Mouse (Mus musculus): ENCODE measurements around the gene Nnat. TPM values are rescaled to one million over a fixed set of nuclear protein-coding genes. Genes with fewer than 3 reads are reported as not detected.

Gene Nnat
- total RNA-seq (2021) = 100 to 1,000 TPM; 234 to 293 TPM

- intact Hi-C loops (cut with DNase I) = loop anchor here (2.0 to 10.0 kb wide), 2 partner anchors 79 to 425 kb away; partner anchors contain the start of gene Samhd1
- peak; percentile 23 to 44 for DNase-seq (ENCODE audit: low spot score in 2 of 2)
Observed at GRCm38 (mm10) chr2:157559858-157560257, at the start of gene Nnat. Nnat (plus strand) TSS chr2:157560078.

- peak; percentile 35 to 51 for DNase-seq (ENCODE audit: low spot score in 2 of 2)
- intact Hi-C loops (cut with DNase I) = no loop called here
Observed at GRCm38 (mm10) chr2:157512859-157513258, 47.0 kb upstream of the Nnat start.

DNA sequence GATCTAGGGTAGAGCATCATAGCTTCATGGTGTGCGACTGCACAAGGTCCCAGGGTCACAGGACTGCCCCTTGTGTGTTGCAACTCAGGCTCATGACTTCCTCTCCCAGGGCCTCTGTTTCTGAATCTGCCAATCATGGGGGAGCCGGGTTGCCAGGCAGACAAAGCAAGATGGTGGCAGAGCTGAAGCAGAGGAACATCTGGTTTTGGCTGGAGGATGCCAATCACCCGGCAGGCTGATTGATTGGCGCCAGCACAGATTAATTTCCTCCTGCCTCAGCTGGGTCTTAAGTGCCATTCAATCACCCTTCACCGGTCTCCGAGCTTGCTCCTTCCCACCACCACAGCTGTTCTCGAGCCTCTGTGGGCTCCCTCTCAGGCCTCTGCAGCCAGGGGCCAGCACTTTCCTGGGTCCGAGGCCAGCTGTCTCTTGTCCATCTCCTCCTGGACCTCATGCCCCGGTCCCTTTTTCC lies 46.1 kb upstream of the Nnat start:
- intact Hi-C loops (cut with DNase I) = no loop called here

DNA sequence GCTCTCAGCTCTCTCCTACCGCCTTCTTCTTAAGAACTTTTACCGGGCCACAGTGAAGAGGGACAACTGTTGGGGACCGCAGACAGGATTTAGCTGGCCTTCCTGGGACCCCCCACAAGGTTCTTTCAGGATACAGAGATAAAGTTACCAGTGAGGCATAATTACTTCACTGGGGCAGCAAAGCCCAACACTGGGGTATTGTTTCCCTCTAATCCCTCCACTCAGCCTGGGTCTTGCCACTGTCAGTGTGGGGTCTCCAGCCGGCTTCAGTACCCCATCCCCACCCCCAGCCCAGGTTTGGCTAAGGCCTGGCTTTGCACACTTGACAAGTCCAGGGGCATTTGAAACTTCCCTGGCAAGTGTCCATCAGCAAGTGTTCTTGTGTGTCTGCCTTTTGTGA lies 45.5 kb upstream of the Nnat start:
- DNase-seq (ENCODE audit: low spot score in 2 of 2) = no peak
- intact Hi-C loops (cut with DNase I) = no loop called here

More for the DNA sequence above, 46.1 kb upstream of the Nnat start:
- DNase-seq (ENCODE audit: low spot score in 2 of 2) = no peak

DNA sequence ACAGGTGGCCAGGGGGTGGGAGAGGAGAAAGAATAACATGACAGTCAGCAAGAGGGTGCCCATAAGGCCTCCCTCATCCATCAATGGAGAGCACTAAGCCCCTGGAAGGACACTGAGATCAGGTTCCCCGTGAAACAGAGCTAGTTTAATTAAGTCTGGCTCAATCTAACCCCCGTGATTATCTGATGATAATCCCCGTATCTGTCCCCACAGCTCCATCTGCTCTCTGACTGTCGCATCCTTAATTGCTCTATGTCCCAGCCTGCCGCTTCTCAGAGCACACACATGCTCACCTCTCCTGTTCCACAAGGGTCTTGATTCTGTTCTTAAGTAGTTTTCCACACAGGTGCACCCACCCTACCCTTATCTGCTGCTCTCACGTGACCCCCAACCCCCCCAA lies 42.4 kb upstream of the Nnat start:
- no peak for DNase-seq (ENCODE audit: low spot score in 2 of 2)
- intact Hi-C loops (cut with DNase I) = no loop called here

- intact Hi-C loops (cut with DNase I) = no loop called here
- DNase-seq (ENCODE audit: low spot score in 2 of 2) = no peak
Observed at GRCm38 (mm10) chr2:157518451-157518850, 41.4 kb upstream of the Nnat start.

GRCm38 (mm10) chr2:157519452-157519851 lies 40.4 kb upstream of the Nnat start:
- no peak for DNase-seq (ENCODE audit: low spot score in 2 of 2)
- intact Hi-C loops (cut with DNase I) = no loop called here

DNA sequence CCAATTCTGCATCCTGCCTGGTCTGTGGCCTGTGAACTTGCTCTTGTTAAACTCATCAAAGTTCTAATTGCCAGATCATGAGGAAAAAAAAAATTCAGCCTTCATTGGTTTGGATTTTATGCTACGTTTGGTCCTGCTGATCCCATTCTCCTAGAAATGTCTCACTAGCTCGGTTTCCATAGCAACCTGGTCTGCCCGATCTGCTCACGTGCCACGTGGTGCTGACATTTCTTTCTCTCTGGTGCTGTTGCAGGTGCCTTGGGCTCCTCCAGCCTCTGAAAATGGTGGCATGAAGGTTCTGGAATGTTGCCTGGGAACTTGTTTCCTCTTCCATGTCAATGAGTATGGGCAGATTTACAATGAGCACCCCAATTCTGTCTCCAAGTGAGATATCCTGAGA lies 39.4 kb upstream of the Nnat start:
- intact Hi-C loops (cut with DNase I) = no loop called here
- DNase-seq (ENCODE audit: low spot score in 2 of 2) = peak; percentile 67 to 77

- intact Hi-C loops (cut with DNase I) = no loop called here
- no peak for DNase-seq (ENCODE audit: low spot score in 2 of 2)
Observed at GRCm38 (mm10) chr2:157522556-157522955, 37.3 kb upstream of the Nnat start.

GRCm38 (mm10) chr2:157530056-157530955 lies 29.6 kb upstream of the Nnat start:
- intact Hi-C loops (cut with DNase I) = no loop called here
- DNase-seq (ENCODE audit: low spot score in 2 of 2) = peak in 1 of 2 experiments; percentile 35

GRCm38 (mm10) chr2:157531681-157532426 lies 28.0 kb upstream of the Nnat start:
- intact Hi-C loops (cut with DNase I) = no loop called here
- no peak for DNase-seq (ENCODE audit: low spot score in 2 of 2)

GRCm38 (mm10) chr2:157534163-157534562 lies 25.7 kb upstream of the Nnat start:
- intact Hi-C loops (cut with DNase I) = no loop called here
- no peak for DNase-seq (ENCODE audit: low spot score in 2 of 2)

GRCm38 (mm10) chr2:157536476-157537081 lies 23.3 kb upstream of the Nnat start:
- no peak for DNase-seq (ENCODE audit: low spot score in 2 of 2)
- intact Hi-C loops (cut with DNase I) = loop anchor here (5.0 kb wide), 1 partner anchor 44 kb away; no protein-coding TSS in a partner anchor

DNA sequence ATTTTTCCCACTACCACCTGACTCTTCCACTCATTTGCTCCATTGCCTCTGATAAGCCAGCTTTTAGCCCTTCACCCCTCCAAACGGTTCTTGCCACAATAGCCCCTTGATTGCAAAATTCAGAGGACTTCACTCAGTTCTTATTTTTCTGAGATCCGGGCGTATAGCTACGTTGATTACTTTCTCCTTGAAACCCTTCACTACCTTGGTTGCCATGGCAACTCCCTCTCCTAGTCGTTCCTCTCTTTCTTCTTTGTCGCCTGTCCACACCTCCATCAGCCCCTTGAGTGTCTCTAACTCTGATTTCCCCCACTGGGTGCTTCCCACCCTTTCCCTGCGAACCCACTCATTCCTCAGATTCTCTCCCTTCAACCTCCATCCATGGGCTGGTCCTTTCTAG lies 22.8 kb upstream of the Nnat start:
- DNase-seq (ENCODE audit: low spot score in 2 of 2) = peak; percentile 56 to 57
- intact Hi-C loops (cut with DNase I) = loop anchor here (5.0 kb wide), 1 partner anchor 45 kb away; no protein-coding TSS in a partner anchor

- intact Hi-C loops (cut with DNase I) = no loop called here
- DNase-seq (ENCODE audit: low spot score in 2 of 2) = peak; percentile 58 to 73
Observed at GRCm38 (mm10) chr2:157540073-157540952, 19.6 kb upstream of the Nnat start.

- no peak for DNase-seq (ENCODE audit: low spot score in 2 of 2)
- intact Hi-C loops (cut with DNase I) = no loop called here
Observed at GRCm38 (mm10) chr2:157540953-157541569, 18.8 kb upstream of the Nnat start.

DNA sequence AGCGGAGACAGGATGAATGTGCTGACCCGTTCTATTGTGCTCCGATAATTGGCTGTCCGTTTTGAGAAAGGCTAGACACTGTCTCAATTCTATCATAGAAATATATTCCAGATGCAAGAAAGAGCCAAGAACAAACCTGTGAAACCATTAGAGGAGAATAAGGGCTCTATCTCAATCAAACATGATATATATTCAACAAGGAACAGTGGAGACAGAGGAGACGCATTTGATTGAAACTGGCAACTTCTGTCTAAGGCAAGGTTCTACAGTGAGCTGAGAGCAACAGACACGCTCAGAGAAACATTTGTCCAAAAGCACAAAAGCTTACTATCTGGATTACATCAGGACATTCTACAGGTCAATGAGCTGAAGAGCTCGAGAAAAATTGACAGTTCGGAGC lies 18.2 kb upstream of the Nnat start:
- intact Hi-C loops (cut with DNase I) = no loop called here
- DNase-seq (ENCODE audit: low spot score in 2 of 2) = no peak

- intact Hi-C loops (cut with DNase I) = no loop called here
Observed at GRCm38 (mm10) chr2:157542415-157542814, 17.5 kb upstream of the Nnat start.

More at GRCm38 (mm10) chr2:157542415-157542814, 17.5 kb upstream of the Nnat start:
- no peak for DNase-seq (ENCODE audit: low spot score in 2 of 2)

Measured in left cerebral cortex, postnatal 25 days (tissue).